Mouse (Mus musculus) heart, embryonic 10.5 days (tissue): ENCODE measurements around the gene Hmx1. TPM values are rescaled to one million over a fixed set of nuclear protein-coding genes. Genes with fewer than 3 reads are reported as not detected.

ENCODE experiments used
- DNase-seq: peaks from one replicate; pipeline ENCODE4 v3.0.0-alpha.2; 2017; ENCODE audit warnings: low spot score
- H3K27ac ChIP-seq: fragments of 300-500 bp; sonication (generic); 2 replicates; pipeline ENCODE4 v1.5.1; 2016; ENCODE audit warnings: mild to moderate bottlenecking
- H3K27me3 ChIP-seq: fragments of 300-500 bp; sonication (generic); 2 replicates; pipeline ENCODE4 v1.6.1; 2016; ENCODE audit warnings: mild to moderate bottlenecking; ENCODE audit not compliant: poor library complexity, insufficient read depth, severe bottlenecking
- H3K36me3 ChIP-seq: fragments of 300-500 bp; sonication (generic); 2 replicates; pipeline ENCODE4 v1.6.1; 2016; ENCODE audit warnings: mild to moderate bottlenecking, moderate library complexity
- H3K4me1 ChIP-seq: fragments of 300-500 bp; sonication (generic); 2 replicates; pipeline ENCODE4 v1.6.1; 2016; ENCODE audit warnings: mild to moderate bottlenecking
- H3K4me3 ChIP-seq: fragments of 300-500 bp; sonication (generic); 2 replicates; pipeline ENCODE4 v1.5.1; 2016; ENCODE audit warnings: mild to moderate bottlenecking, moderate library complexity
- H3K9me3 ChIP-seq: fragments of 300-500 bp; sonication (generic); 2 replicates; pipeline ENCODE4 v1.6.1; 2016; ENCODE audit warnings: mild to moderate bottlenecking, moderate library complexity
- WGBS: fragments of 180-500 bp; shearing (Covaris S2); methylation state at CpG from one replicate; pipeline ENCODE4 v1.1.7; 2016; 5-methylcytosine and 5-hydroxymethylcytosine counted together
- polyA plus RNA-seq: library from polyadenylated mRNA; unstranded; fragments of >200 nt; fragmentation: Nextera tagmentation; extraction: Ambion mirVana; gene quantifications from 2 replicates; pipeline ENCODE4 v1.2.1, GENCODE M21; 2016

Hmx1 gene
- polyA plus RNA-seq, 1 experiment from 2014 or later: 0.41 TPM

GRCm38 (mm10) chr5:35411028-35411427 is 22.1 kb downstream of the Hmx1 start:
- DNase-seq: no peak
- Histone ChIP-seq H3K36me3 (no peaks in the 10 kb centered on the region), H3K27ac (no peak overlapping the region), H3K9me3 (no peaks in the 10 kb centered on the region), H3K4me3 (no peak overlapping the region), H3K4me1 (0 out of 2 replicates have a peak, but pooled peaks cover 4% of the 10 kb centered on the region), H3K27me3 (peaks cover 98% of the 10 kb centered on the region)
- 51% methylated on average over 10 of the region's 10 CpGs for WGBS

- H3K4me3 ChIP-seq: no peak overlapping the region
- 15% methylated on average over 12 of the region's 12 CpGs for WGBS
Observed at GRCm38 (mm10) chr5:35412833-35413232, 23.9 kb downstream of the Hmx1 start.

GRCm38 (mm10) chr5:35417707-35418106 is 28.8 kb downstream of the Hmx1 start:
- no peak for DNase-seq
- no peak overlapping the region for H3K4me3 ChIP-seq
- WGBS: 53% methylated on average over 7 of the region's 7 CpGs

More at GRCm38 (mm10) chr5:35412833-35413232, 23.9 kb downstream of the Hmx1 start:
- Histone ChIP-seq H3K27me3 (peaks cover 97% of the 10 kb centered on the region), H3K9me3 (no peaks in the 10 kb centered on the region), H3K27ac (no peak overlapping the region), H3K4me1 (peaks cover 7% of the 10 kb centered on the region; the same call in 1 of the 2 replicates), H3K36me3 (no peaks in the 10 kb centered on the region)
- DNase-seq: no peak

GRCm38 (mm10) chr5:35421622-35422021 is 32.7 kb downstream of the Hmx1 start:
- Histone ChIP-seq H3K27ac (no peak overlapping the region), H3K36me3 (no peaks in the 10 kb centered on the region), H3K4me1 (peaks cover 11% of the 10 kb centered on the region; the same call in 1 of the 2 replicates), H3K9me3 (no peaks in the 10 kb centered on the region), H3K27me3 (peaks cover 45% of the 10 kb centered on the region), H3K4me3 (no peak overlapping the region)
- DNase-seq: no peak
- WGBS: 68% methylated on average over 4 of the region's 4 CpGs

More at GRCm38 (mm10) chr5:35417707-35418106, 28.8 kb downstream of the Hmx1 start:
- peaks cover 4% of the 10 kb centered on the region; the same call in 1 of the 2 replicates for H3K4me1 ChIP-seq
- H3K27ac ChIP-seq: no peak overlapping the region
- H3K27me3 ChIP-seq: peaks cover 73% of the 10 kb centered on the region
- no peaks in the 10 kb centered on the region for H3K9me3 ChIP-seq
- no peaks in the 10 kb centered on the region for H3K36me3 ChIP-seq

GRCm38 (mm10) chr5:35425218-35425617 is 36.3 kb downstream of the Hmx1 start:
- no peak for DNase-seq
- Histone ChIP-seq H3K9me3 (no peaks in the 10 kb centered on the region), H3K4me1 (peaks cover 7% of the 10 kb centered on the region; the same call in 1 of the 2 replicates), H3K27me3 (peaks cover 46% of the 10 kb centered on the region; the same call in 1 of the 2 replicates), H3K27ac (no peak overlapping the region), H3K4me3 (no peak overlapping the region), H3K36me3 (no peaks in the 10 kb centered on the region)
- WGBS: 34% methylated on average over 11 of the region's 11 CpGs

GRCm38 (mm10) chr5:35427901-35428300 is 39.0 kb downstream of the Hmx1 start:
- DNase-seq: no peak
- no peaks in the 10 kb centered on the region for H3K9me3 ChIP-seq
- no peak overlapping the region for H3K27ac ChIP-seq
- peaks cover 7% of the 10 kb centered on the region; the same call in 1 of the 2 replicates for H3K4me1 ChIP-seq
- H3K27me3 ChIP-seq: peaks cover 64% of the 10 kb centered on the region; the same call in 1 of the 2 replicates
- WGBS: 75% methylated on average over 6 of the region's 6 CpGs
- no peaks in the 10 kb centered on the region for H3K36me3 ChIP-seq
- H3K4me3 ChIP-seq: no peak overlapping the region

- 81% methylated on average over 6 of the region's 6 CpGs for WGBS
- H3K4me1 ChIP-seq: peaks cover 7% of the 10 kb centered on the region; the same call in 1 of the 2 replicates
- no peaks in the 10 kb centered on the region for H3K36me3 ChIP-seq
- no peaks in the 10 kb centered on the region for H3K9me3 ChIP-seq
- peaks cover 69% of the 10 kb centered on the region; the same call in 1 of the 2 replicates for H3K27me3 ChIP-seq
- H3K4me3 ChIP-seq: no peak overlapping the region
- H3K27ac ChIP-seq: no peak overlapping the region
- no peak for DNase-seq
Observed at GRCm38 (mm10) chr5:35428421-35428820, 39.5 kb downstream of the Hmx1 start.

GRCm38 (mm10) chr5:35432098-35432497 is 43.2 kb downstream of the Hmx1 start:
- no peak for DNase-seq
- no peak overlapping the region for H3K4me3 ChIP-seq
- H3K9me3 ChIP-seq: 0 out of 2 replicates have a peak, but pooled peaks cover under 1% of the 10 kb centered on the region
- no peaks in the 10 kb centered on the region for H3K36me3 ChIP-seq
- 77% methylated on average over 6 of the region's 6 CpGs for WGBS
- H3K27me3 ChIP-seq: peaks cover 61% of the 10 kb centered on the region; the same call in 1 of the 2 replicates
- H3K27ac ChIP-seq: no peak overlapping the region
- no peaks in the 10 kb centered on the region for H3K4me1 ChIP-seq

GRCm38 (mm10) chr5:35434038-35434437 is 45.1 kb downstream of the Hmx1 start:
- no peak for DNase-seq
- Histone ChIP-seq H3K9me3 (0 out of 2 replicates have a peak, but pooled peaks cover 9% of the 10 kb centered on the region), H3K27ac (no peak overlapping the region), H3K4me1 (no peaks in the 10 kb centered on the region), H3K36me3 (no peaks in the 10 kb centered on the region), H3K27me3 (peaks cover 51% of the 10 kb centered on the region; the same call in 1 of the 2 replicates), H3K4me3 (no peak overlapping the region)
- 47% methylated on average over 5 of the region's 5 CpGs for WGBS

GRCm38 (mm10) chr5:35434703-35435102 is 45.8 kb downstream of the Hmx1 start:
- H3K27ac ChIP-seq: no peak overlapping the region
- no peak overlapping the region for H3K4me3 ChIP-seq
- no peaks in the 10 kb centered on the region for H3K36me3 ChIP-seq
- H3K4me1 ChIP-seq: no peaks in the 10 kb centered on the region
- DNase-seq: no peak
- H3K27me3 ChIP-seq: peaks cover 44% of the 10 kb centered on the region; the same call in 1 of the 2 replicates
- WGBS: 50% methylated on average over 6 of the region's 6 CpGs
- H3K9me3 ChIP-seq: 0 out of 2 replicates have a peak, but pooled peaks cover 9% of the 10 kb centered on the region

- Histone ChIP-seq H3K27me3 (peaks cover 29% of the 10 kb centered on the region; the same call in 1 of the 2 replicates), H3K36me3 (no peaks in the 10 kb centered on the region), H3K27ac (no peak overlapping the region), H3K4me1 (no peaks in the 10 kb centered on the region), H3K9me3 (0 out of 2 replicates have a peak, but pooled peaks cover 9% of the 10 kb centered on the region), H3K4me3 (no peak overlapping the region)
- no peak for DNase-seq
- 79% methylated on average over 6 of the region's 6 CpGs for WGBS
Observed at GRCm38 (mm10) chr5:35438805-35439204, 49.9 kb downstream of the Hmx1 start.

GRCm38 (mm10) chr5:35440459-35440858 is 51.6 kb downstream of the Hmx1 start:
- Histone ChIP-seq H3K27me3 (peaks cover 33% of the 10 kb centered on the region; the same call in 1 of the 2 replicates), H3K9me3 (0 out of 2 replicates have a peak, but pooled peaks cover 9% of the 10 kb centered on the region), H3K27ac (no peak overlapping the region), H3K36me3 (no peaks in the 10 kb centered on the region), H3K4me3 (no peak overlapping the region), H3K4me1 (no peaks in the 10 kb centered on the region)
- 68% methylated on average over 8 of the region's 8 CpGs for WGBS
- DNase-seq: no peak

GRCm38 (mm10) chr5:35441411-35441810 is 52.5 kb downstream of the Hmx1 start:
- no peak overlapping the region for H3K4me3 ChIP-seq
- H3K27me3 ChIP-seq: peaks cover 33% of the 10 kb centered on the region; the same call in 1 of the 2 replicates
- no peaks in the 10 kb centered on the region for H3K4me1 ChIP-seq
- no peak for DNase-seq
- no peak overlapping the region for H3K27ac ChIP-seq
- 0 out of 2 replicates have a peak, but pooled peaks cover 9% of the 10 kb centered on the region for H3K9me3 ChIP-seq
- no peaks in the 10 kb centered on the region for H3K36me3 ChIP-seq
- 68% methylated on average over 9 of the region's 9 CpGs for WGBS
